Mouse (Mus musculus): Measurements from ENCODE around the gene Anxa4. TPM values are rescaled to one million over a fixed set of nuclear protein-coding genes. Genes with fewer than 3 reads are reported as not detected.

Gene Anxa4
- polyA plus RNA-seq (2017; shearing (Covaris generic)), result 22.1 TPM

GRCm38 (mm10) chr6:86793021-86793815, at the start of gene Anxa4:
Gene Anxa4 (minus strand): TSS chr6:86793584.

GRCm38 (mm10) chr6:86733183-86733876, 60.1 kb downstream of the Anxa4 start, which contains the start of gene Gmcl1:
Gene Gmcl1 (minus strand): TSS chr6:86733383.

Other genes starting within 250 kb of the Anxa4 start
- gene Asprv1, start 165.4 kb downstream of the Anxa4 start, polyA plus RNA-seq (2017; shearing (Covaris generic)), result 0.23 TPM
- gene Mxd1, start 124.4 kb downstream of the Anxa4 start, polyA plus RNA-seq (2017; shearing (Covaris generic)), result 55.4 TPM
- 84.9 TPM for gene Snrnp27, start 109.1 kb downstream of the Anxa4 start, polyA plus RNA-seq (2017; shearing (Covaris generic))
- 13.7 TPM for gene Gmcl1, start 60.2 kb downstream of the Anxa4 start, polyA plus RNA-seq (2017; shearing (Covaris generic))
- 68.8 TPM for gene Aak1, start 55.9 kb upstream of the Anxa4 start, polyA plus RNA-seq (2017; shearing (Covaris generic))
- 97.5 TPM for gene Nfu1, start 215.7 kb upstream of the Anxa4 start, polyA plus RNA-seq (2017; shearing (Covaris generic))
- 33.1 TPM for gene Gfpt1, start 249.3 kb upstream of the Anxa4 start, polyA plus RNA-seq (2017; shearing (Covaris generic))